Mouse (Mus musculus) neutrophil, adult 59 days (primary cell): ENCODE results near the gene Tbl3. TPM values are rescaled to one million over a fixed set of nuclear protein-coding genes. Genes with fewer than 3 reads are reported as not detected.

Experiments
- total RNA-seq, 2 experiments: library from RNA; stranded (reverse); gene quantifications; 1 replicate in 1 of 2; 2 replicates in 1 of 2; pipeline ENCODE4 v1.2.4; 2023

The Tbl3 gene
- total RNA-seq: 10 to 100 TPM; 16.4 to 16.5 TPM

GRCm38 (mm10) chr17:24706982-24707800 lies at the start of gene Tbl3:
Tbl3 (minus strand) TSS chr17:24707660.

GRCm38 (mm10) chr17:24752415-24753394 lies 45.2 kb upstream of the Tbl3 start, which contains the start of gene Hs3st6:
Hs3st6 (plus strand) TSS chr17:24752988.

GRCm38 (mm10) chr17:24736330-24737051 lies 29.0 kb upstream of the Tbl3 start, which contains the start of gene Msrb1:
Msrb1 (plus strand) TSS chr17:24736642.

GRCm38 (mm10) chr17:24727618-24728017 lies 20.2 kb upstream of the Tbl3 start, which contains the start of gene Rpl3l:
Rpl3l (plus strand) TSS chr17:24727820.

GRCm38 (mm10) chr17:24724184-24724583 lies 16.7 kb upstream of the Tbl3 start, which contains the start of gene Ndufb10:
Ndufb10 (minus strand) TSS chr17:24724478.

GRCm38 (mm10) chr17:24717943-24718342 lies 10.5 kb upstream of the Tbl3 start, which contains the start of the genes Rnf151 and Rps2:
Rnf151 (minus strand) TSS chr17:24718063.
Rps2 (plus strand) TSS chr17:24718116.

GRCm38 (mm10) chr17:24696011-24696697 lies 11.3 kb downstream of the Tbl3 start, which contains the start of the genes Gfer and Noxo1:
Gfer (minus strand) TSS chr17:24696156.
Noxo1 (plus strand) TSS chr17:24696234.

GRCm38 (mm10) chr17:24689251-24690081 lies 18.0 kb downstream of the Tbl3 start, which contains the start of gene Syngr3:
Syngr3 (minus strand) TSS chr17:24689955.

GRCm38 (mm10) chr17:24669545-24670245 lies 37.8 kb downstream of the Tbl3 start, which contains the start of gene Zfp598:
Zfp598 (plus strand) TSS chr17:24669687.

GRCm38 (mm10) chr17:24658017-24658758 lies 49.3 kb downstream of the Tbl3 start, which contains the start of gene Npw:
Npw (minus strand) TSS chr17:24658457.

GRCm38 (mm10) chr17:24650070-24650616 lies 57.3 kb downstream of the Tbl3 start, which contains the start of gene Slc9a3r2:
Slc9a3r2 (minus strand) TSS chr17:24650327.

Other genes with a start within 250 kb of the Tbl3 start
- 10 to 100 TPM; 31.8 to 42.2 TPM for gene E4f1, start 237.3 kb downstream of the Tbl3 start, total RNA-seq
- gene Pgp, start 237.3 kb downstream of the Tbl3 start, total RNA-seq: 10 to 100 TPM; 24.7 to 26.6 TPM
- not detected for gene Bricd5, start 233.8 kb downstream of the Tbl3 start, total RNA-seq
- 10 to 100 TPM; 42.8 to 46.1 TPM for gene Mlst8, start 228.6 kb downstream of the Tbl3 start, total RNA-seq
- not detected for gene Caskin1, start 219.1 kb downstream of the Tbl3 start, total RNA-seq
- gene Traf7, start 179.7 kb downstream of the Tbl3 start, total RNA-seq: 100 to 1,000 TPM; 132 to 134 TPM
- 1 to 10 TPM in 1 of 2 experiments, under 1 TPM in 1; 0.95 to 1.1 TPM for gene Rab26, start 173.4 kb downstream of the Tbl3 start, total RNA-seq
- 10 to 100 TPM; 16.1 to 22.7 TPM for gene Pkd1, start 157.8 kb downstream of the Tbl3 start, total RNA-seq
- gene Tsc2, start 75.0 kb downstream of the Tbl3 start, total RNA-seq: 10 to 100 TPM; 54.4 to 55.6 TPM
- gene Nthl1, start 75.0 kb downstream of the Tbl3 start, total RNA-seq: 1 to 10 TPM; 1.3 to 2.5 TPM
- gene Slc9a3r2, start 57.3 kb downstream of the Tbl3 start, total RNA-seq: 1 to 10 TPM; 2.1 to 3.1 TPM
- gene Npw, start 49.2 kb downstream of the Tbl3 start, total RNA-seq: not detected
- 10 to 100 TPM; 27.1 to 28.0 TPM for gene Zfp598, start 38.0 kb downstream of the Tbl3 start, total RNA-seq
- not detected for gene Syngr3, start 17.7 kb downstream of the Tbl3 start, total RNA-seq
- 1 to 10 TPM; 7.6 to 9.4 TPM for gene Gfer, start 11.5 kb downstream of the Tbl3 start, total RNA-seq
- 1 to 10 TPM; 1.2 to 1.5 TPM for gene Noxo1, start 11.4 kb downstream of the Tbl3 start, total RNA-seq
- gene Rnf151, start 10.4 kb upstream of the Tbl3 start, total RNA-seq: not detected
- 100 to 1,000 TPM; 535 to 536 TPM for gene Rps2, start 10.5 kb upstream of the Tbl3 start, total RNA-seq
- gene Ndufb10, start 16.8 kb upstream of the Tbl3 start, total RNA-seq: 10 to 100 TPM; 65.0 to 72.7 TPM
- gene Rpl3l, start 20.2 kb upstream of the Tbl3 start, total RNA-seq: 1 to 10 TPM; 1.9 to 2.1 TPM
- gene Msrb1, start 29.0 kb upstream of the Tbl3 start, total RNA-seq: 1,000 to 10,000 TPM; 1,180 to 1,230 TPM
- not detected for gene Hs3st6, start 45.3 kb upstream of the Tbl3 start, total RNA-seq
- not detected for gene Meiob, start 96.6 kb upstream of the Tbl3 start, total RNA-seq
- gene Hagh, start 132.5 kb upstream of the Tbl3 start, total RNA-seq: 10 to 100 TPM; 46.5 to 47.8 TPM
- gene Fahd1, start 142.7 kb upstream of the Tbl3 start, total RNA-seq: 1 to 10 TPM; 3.7 to 4.0 TPM
- under 1 TPM; 0.18 to 0.75 TPM for gene Igfals, start 158.3 kb upstream of the Tbl3 start, total RNA-seq
- 10 to 100 TPM; 39.3 to 50.6 TPM for gene Nubp2, start 178.7 kb upstream of the Tbl3 start, total RNA-seq
- 10 to 100 TPM; 24.0 to 27.7 TPM for gene Spsb3, start 179.0 kb upstream of the Tbl3 start, total RNA-seq
- 10 to 100 TPM; 12.1 to 16.3 TPM for gene Eme2, start 187.4 kb upstream of the Tbl3 start, total RNA-seq
- gene Mrps34, start 187.5 kb upstream of the Tbl3 start, total RNA-seq: 10 to 100 TPM; 19.0 to 21.1 TPM
- 10 to 100 TPM; 19.8 to 20.9 TPM for gene Nme3, start 188.8 kb upstream of the Tbl3 start, total RNA-seq
- gene Mapk8ip3, start 229.3 kb upstream of the Tbl3 start, total RNA-seq: 10 to 100 TPM; 64.6 to 76.0 TPM